Mouse (Mus musculus) monocyte, adult 59 days (primary cell): ENCODE results near the gene Nt5dc2. TPM values are rescaled to one million over a fixed set of nuclear protein-coding genes. Genes with fewer than 3 reads are reported as not detected.

Experiments used
- total RNA-seq, 2 experiments: library from RNA; stranded (reverse); gene quantifications; one replicate each; pipeline ENCODE4 v1.2.4; 2023

Nt5dc2 gene
- 1 to 10 TPM; 3.0 to 5.5 TPM for total RNA-seq

GRCm38 (mm10) chr14:31130236-31131220, at the start of gene Nt5dc2:
Gene Nt5dc2 (plus strand): TSS chr14:31131053.

GRCm38 (mm10) chr14:31128826-31129219, 2.0 kb upstream of the Nt5dc2 start, which contains the start of gene Smim4:
Gene Smim4 (minus strand): TSS chr14:31128956.

DNA sequence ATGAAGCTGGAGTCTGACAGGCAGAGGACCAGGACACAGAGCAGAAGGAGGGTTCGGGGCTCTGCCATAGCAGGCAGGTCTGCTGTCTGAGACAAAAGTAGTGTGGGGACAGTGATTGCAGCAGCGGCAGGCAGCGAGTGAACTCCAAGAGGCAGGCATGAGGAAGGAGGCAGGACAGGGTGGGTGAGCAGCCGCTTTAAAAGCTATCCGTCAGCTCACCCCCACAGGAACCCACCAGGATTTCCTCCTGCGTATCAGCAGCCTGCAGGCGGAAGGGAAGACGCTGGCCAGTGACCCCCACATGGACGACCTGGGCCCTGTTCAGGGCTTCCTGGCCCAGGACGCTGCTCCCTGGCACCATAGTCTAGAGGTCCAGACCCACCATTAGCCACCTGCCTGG, 37.6 kb downstream of the Nt5dc2 start, which contains the start of gene Stab1:
Gene Stab1 (minus strand): TSS at position 217 of the 400 bp plus-strand sequence.

Other genes with a start within 250 kb of the Nt5dc2 start
- under 1 TPM in 1 of 2 experiments, not detected in 1; 0.16 TPM for gene Itih4, start 244.6 kb upstream of the Nt5dc2 start, total RNA-seq
- gene Itih3, start 207.3 kb upstream of the Nt5dc2 start, total RNA-seq = not detected
- gene Itih1, start 187.8 kb upstream of the Nt5dc2 start, total RNA-seq = not detected
- gene Nek4, start 179.7 kb upstream of the Nt5dc2 start, total RNA-seq = 1 to 10 TPM; 6.9 to 7.4 TPM
- 10 to 100 TPM; 25.2 to 28.1 TPM for gene Glt8d1, start 129.7 kb upstream of the Nt5dc2 start, total RNA-seq
- 100 to 1,000 TPM; 100 to 102 TPM for gene Spcs1, start 129.4 kb upstream of the Nt5dc2 start, total RNA-seq
- gene Pbrm1, start 111.9 kb upstream of the Nt5dc2 start, total RNA-seq = 10 to 100 TPM; 58.5 to 59.8 TPM
- 100 to 1,000 TPM; 136 to 157 TPM for gene Gnl3, start 111.9 kb upstream of the Nt5dc2 start, total RNA-seq
- gene Smim4, start 2.1 kb upstream of the Nt5dc2 start, total RNA-seq = 10 to 100 TPM; 30.5 to 39.4 TPM
- 1 to 10 TPM; 3.8 to 6.0 TPM for gene Stab1, start 37.6 kb downstream of the Nt5dc2 start, total RNA-seq
- not detected for gene Tnnc1, start 77.3 kb downstream of the Nt5dc2 start, total RNA-seq
- 100 to 1,000 TPM; 224 to 226 TPM for gene Nisch, start 85.9 kb downstream of the Nt5dc2 start, total RNA-seq
- not detected for gene Sema3g, start 86.8 kb downstream of the Nt5dc2 start, total RNA-seq
- 10 to 100 TPM; 10.6 TPM for gene Phf7, start 120.3 kb downstream of the Nt5dc2 start, total RNA-seq
- 10 to 100 TPM; 66.7 to 72.4 TPM for gene Bap1, start 120.4 kb downstream of the Nt5dc2 start, total RNA-seq
- not detected for gene Dnah1, start 192.8 kb downstream of the Nt5dc2 start, total RNA-seq
- gene Capn7, start 205.6 kb downstream of the Nt5dc2 start, total RNA-seq = 10 to 100 TPM; 33.2 to 37.9 TPM